Mouse (Mus musculus): ENCODE measurements around the gene Olr1.
"Not testable (repeated sequence)": the region's sequence is repeated elsewhere in the genome, so short reads cannot be mapped to it uniquely, and the experiment has no call there.

DNA sequence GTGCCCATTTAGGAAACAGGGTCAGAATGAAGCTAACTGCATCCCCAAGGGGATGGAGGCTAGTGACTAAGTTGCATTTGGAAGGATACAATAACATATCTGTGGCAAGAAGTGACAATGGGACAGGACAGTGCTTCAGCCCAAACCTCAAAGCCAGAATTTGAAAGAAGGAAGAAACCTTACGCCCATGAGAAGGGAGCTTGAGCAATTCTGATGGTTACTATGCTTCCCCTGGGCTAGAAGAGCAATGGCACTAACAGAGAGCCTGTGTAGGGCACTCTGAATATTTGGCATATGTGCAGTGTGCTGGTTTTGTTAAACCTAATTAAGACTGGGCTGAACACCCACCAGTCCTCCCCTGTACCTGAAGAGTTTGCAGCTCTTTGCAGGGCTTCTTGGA is 7.4 kb downstream of the Olr1 start:
- not testable (repeated sequence) for TF ChIP-seq CTCF (IDR thresholded peaks at IDR 0.05); EP300 (IDR thresholded peaks at IDR 0.05; ENCODE audit: insufficient read depth, low read depth, low read length); POLR2A (IDR thresholded peaks at IDR 0.05; ENCODE audit: insufficient read depth, low read depth, low read length)

Measured in heart, adult 2 months (tissue).